Mouse (Mus musculus) brain, embryonic 14.5 days (tissue): Measurements from ENCODE around the gene Syngr4.

Source experiments
- CTCF ChIP-seq: fragments of 200-500 bp; IDR thresholded peaks from 2 replicates; pipeline ENCODE4 v1.5.1; 2012; ENCODE audit warnings: inconsistent platforms, mild to moderate bottlenecking, moderate library complexity, borderline replicate concordance; ENCODE audit not compliant: insufficient read depth, insufficient read length; ENCODE audit errors: extremely low read depth
- POLR2A ChIP-seq: fragments of 200-500 bp; IDR thresholded peaks from 2 replicates; pipeline ENCODE4 v1.6.1; 2012; ENCODE audit warnings: mild to moderate bottlenecking, inconsistent platforms, borderline replicate concordance; ENCODE audit not compliant: poor library complexity, insufficient read depth, insufficient read length, severe bottlenecking; ENCODE audit errors: extremely low read depth

- TF ChIP-seq CTCF (no peak), POLR2A (no peak)
Observed at GRCm38 (mm10) chr7:45842950-45843744, 53.4 kb downstream of the Syngr4 start.
